Mouse (Mus musculus) spleen, postnatal 36 days (tissue): Measurements from ENCODE around the gene Ttll1.
A peak's percentile ranks its signal among the peaks of the same experiment; 100 is the strongest.
"Not testable (repeated sequence)": the region's sequence is repeated elsewhere in the genome, so short reads cannot be mapped to it uniquely, and the experiment has no call there.

ENCODE experiments used
- DNase-seq, 2 experiments: peaks; one replicate each; pipeline ENCODE4 v3.0.0; 2022; ENCODE audit warnings: low spot score in 2 of 2, mixed read lengths in 1 of 2

Ttll1 gene

GRCm38 (mm10) chr15:83523638-83524332, 13.1 kb upstream of the Ttll1 start:
- no peak for DNase-seq

GRCm38 (mm10) chr15:83523196-83523595, 12.5 kb upstream of the Ttll1 start:
- DNase-seq = no peak

DNA sequence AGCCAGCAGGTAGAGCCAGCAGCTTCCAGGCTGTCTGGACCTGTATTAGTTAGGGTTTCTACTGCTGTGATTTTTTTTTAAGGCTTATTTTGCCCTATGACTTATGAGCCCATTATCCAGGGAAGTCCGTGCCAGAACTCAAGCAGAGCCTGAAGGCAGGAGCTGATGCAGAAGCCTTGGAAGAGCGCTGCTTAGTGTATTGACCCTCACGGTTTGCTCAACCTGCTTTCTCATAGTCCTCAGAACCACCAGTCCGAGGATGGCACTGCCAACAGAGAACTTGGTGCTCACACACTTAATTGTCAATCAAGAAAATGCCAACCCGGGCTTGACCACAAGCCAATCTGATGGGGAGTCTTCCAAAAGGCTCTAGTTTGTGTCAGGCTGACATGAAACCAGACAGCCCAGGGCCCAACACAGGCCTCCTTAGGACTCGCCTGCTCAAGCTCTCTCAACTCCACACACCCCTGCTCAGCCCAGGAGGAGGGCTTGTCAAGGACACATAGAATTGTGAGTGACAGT, 10.2 kb upstream of the Ttll1 start:
- no peak for DNase-seq

DNA sequence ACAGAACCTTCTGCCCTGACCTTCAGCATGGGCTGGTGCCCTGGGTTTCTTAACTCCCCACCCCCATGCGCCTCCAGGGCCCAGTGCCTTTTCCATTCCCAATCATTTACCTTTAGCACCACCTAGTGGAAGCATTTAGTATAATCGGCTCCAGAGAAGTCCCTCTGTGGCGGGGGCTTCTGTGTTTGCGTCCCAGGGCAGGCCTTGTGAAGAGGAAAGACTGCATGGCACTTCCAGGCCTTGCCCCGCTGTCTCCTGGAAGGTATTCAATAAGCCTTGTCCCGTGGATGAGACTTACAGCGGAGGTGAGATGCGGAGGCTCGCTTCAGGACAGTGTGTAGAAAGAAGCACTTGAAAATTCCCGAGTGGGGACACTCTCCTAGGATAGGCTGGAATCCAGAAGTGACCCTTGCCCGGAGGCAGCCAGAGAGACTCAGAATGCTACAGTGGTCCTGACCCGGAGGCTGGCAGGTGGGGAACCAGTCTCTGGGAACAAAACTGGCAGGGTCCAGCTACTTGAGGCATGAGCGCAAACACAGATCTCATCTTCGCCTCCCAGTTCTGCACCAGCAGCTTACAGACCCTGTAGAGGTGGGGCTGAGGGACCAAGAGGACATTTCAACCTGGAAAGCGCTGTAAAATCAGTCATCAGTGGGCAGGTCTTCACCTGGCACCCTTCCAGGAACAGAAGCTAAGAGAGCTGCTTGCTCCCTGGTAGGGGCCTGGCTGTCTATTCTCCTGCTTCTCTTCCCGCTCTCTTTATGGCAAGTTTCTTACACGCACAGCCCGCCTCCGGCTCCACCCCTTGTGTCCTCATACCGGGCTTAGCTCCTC, 7.7 kb upstream of the Ttll1 start:
- DNase-seq = peak; percentile 35 to 59

GRCm38 (mm10) chr15:83515018-83515417, 4.3 kb upstream of the Ttll1 start:
- no peak for DNase-seq

GRCm38 (mm10) chr15:83512489-83513281, 2.0 kb upstream of the Ttll1 start:
- no peak for DNase-seq

DNA sequence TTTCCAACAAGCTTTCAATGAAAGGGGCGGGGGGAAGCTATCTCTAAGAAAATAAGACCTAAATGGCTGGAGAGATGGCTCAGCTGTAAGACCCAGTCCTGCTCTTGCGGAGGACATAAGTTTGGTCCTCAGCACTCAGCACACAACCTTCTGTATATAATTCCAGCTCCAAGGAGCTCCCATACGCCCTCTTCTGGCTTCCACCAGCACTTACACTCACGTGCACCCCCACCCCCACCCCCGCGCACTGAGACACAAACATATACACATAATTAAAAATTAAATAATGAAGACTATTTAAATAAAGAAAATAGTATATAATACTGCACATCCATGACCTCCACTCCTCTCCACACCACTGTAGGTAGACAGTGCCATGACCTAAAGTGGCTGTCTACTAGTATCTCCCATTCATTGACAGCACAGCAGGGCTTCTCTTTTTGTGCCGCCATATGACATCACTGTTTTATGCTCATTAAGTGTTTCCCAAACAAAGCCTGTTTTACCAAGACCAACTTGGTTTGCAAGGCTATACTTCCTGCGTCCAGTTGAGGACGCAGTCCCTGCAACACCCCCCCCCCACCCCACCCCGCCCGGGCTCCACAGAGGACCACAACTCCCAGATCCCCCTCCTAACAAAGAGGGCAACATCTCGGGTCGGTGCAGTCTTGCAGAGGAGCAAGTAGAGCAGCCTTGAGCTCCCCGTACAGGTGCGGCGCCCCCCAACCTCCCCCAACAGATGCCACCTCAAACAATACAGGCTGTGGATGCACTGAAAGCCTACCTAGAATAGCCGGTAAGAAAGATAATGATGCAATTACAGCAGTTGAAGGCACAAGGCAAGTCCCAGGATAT, 516 bp downstream of the Ttll1 start:
- DNase-seq = no peak

DNA sequence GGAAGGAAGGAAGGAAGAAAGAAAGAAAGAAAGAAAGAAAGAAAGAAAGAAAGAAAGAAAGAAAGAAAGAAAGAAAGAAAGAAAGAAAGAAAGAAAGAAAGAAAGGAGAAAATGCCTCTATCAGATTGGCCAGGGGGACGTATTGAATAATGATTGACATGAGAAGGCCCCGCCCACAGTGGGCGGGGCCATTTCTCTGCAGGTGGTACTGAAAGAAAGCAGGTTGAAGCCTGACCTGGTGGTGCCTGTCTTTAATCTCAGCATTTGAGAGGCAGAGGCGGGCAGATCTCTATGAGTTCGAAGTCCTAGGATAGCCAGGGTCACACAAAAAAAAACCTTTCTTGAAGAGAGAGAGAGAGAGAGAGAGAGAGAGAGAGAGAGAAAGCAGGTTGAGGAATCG, 9.2 kb downstream of the Ttll1 start:
- DNase-seq = not testable (repeated sequence)

DNA sequence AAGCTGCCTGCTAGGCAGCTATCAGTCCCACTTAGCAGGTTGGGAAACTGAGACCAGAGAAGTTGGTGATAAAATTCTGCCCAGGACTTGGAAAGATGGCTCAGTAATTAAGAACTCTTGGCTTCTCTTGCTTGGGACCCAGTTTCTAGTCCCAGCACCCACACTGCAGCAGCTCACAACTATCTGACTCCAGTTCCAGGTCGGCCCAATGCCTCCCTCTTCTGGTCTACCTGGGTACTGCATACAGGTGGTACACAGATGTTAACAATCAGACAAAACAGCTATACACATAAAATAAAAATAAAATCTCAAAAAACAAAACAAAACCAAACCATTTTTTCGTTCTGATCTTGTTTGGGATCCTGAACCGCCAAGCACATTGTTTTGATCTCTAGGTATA, 10.3 kb downstream of the Ttll1 start:
- peak; percentile 24 to 30 for DNase-seq

GRCm38 (mm10) chr15:83499211-83499755, 11.4 kb downstream of the Ttll1 start:
- DNase-seq = no peak

GRCm38 (mm10) chr15:83497299-83497698, 13.4 kb downstream of the Ttll1 start:
- no peak for DNase-seq

GRCm38 (mm10) chr15:83495787-83496367, 14.8 kb downstream of the Ttll1 start:
- no peak for DNase-seq

DNA sequence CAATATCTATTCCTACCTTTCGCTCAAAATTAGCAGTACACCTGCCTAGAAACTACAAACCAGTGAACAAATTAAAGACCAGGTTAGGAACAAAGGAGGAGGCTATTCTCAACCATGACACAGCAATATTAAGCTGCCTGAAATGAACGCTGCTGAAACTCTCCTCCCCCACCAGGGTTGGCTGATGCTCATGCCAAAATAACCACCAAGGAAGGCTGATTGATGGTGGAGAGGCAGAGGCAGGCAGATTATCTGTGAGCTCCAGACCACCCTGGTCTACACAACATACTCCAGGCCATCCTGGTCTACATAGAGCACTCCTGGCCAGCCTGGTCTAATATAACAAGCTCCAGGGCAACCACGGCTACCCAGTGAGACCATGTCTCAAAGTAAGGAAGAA, 15.5 kb downstream of the Ttll1 start:
- no peak for DNase-seq

GRCm38 (mm10) chr15:83494572-83494920, 16.1 kb downstream of the Ttll1 start:
- DNase-seq = no peak

GRCm38 (mm10) chr15:83493856-83494571, 16.7 kb downstream of the Ttll1 start:
- DNase-seq = no peak

DNA sequence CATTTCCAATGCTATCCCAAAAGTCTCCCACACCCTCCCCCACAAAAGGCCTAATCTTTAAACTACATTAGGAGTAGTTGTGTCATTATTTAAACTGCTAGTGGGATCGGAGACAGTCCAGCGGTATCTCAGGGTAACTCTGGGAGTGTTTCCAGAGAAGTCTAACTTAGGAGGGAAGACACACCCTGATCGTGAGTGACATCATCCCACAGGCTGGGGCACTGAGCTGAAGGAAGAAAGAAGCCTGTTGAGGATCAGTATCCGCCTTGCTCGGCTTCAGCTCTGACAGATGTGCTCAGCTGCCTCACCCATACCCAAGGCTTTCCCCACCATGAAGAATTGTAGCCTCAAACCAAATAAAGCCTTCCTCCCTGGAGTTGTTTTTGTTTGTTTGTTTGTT, 18.8 kb downstream of the Ttll1 start:
- no peak for DNase-seq

GRCm38 (mm10) chr15:83489471-83489870, 21.2 kb downstream of the Ttll1 start:
- DNase-seq = no peak

DNA sequence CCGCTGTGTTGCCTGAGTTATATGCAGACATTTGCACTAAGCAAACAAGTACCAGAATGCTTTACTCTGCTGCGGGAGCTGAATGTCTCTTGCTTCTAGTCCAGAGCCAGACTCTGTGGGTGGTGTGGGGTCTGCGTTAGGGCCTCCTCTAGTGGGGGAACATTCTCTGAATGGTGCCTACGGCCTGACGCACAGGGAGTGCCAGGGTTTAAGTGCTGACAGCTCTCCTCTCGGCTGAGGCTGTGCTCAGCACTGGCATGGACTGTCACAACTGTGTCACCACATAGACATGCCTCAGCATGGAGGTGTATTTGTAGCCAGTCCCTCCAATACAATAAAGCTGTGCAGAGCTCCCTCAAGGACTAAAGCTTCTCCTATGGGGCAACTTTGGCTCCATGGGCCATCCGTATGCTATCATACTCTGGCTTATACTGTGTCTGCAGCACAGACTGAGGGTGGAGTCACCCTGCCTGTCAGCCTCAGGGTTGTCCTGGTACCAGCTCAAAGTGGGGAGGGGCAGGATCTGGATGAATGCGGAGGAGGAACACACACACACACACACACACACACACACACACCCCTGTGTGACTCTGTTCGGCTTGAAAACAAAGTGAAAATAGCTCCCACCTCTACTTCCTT, 23.1 kb downstream of the Ttll1 start:
- DNase-seq = no peak

DNA sequence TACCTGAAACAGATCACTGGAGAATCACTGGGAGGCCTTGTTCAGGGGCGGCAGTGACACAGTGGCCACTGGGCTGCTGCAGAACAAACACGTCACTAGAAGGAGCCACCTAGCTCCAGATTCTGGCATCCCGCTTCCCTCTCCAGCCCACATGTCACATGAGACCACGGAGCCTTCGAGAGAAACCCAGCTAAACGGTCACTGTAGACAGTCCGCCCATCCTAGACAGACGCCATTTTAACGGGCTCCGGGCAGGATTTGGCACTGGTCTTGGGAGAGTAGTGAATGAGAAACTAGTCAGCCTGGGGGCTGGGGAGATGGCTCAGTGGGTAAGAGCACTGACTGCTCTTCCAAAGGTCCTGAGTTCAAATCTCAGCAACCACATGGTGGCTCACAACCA, 26.4 kb downstream of the Ttll1 start:
- DNase-seq = no peak
